Mouse (Mus musculus) liver, embryonic 12.5 days (tissue): ENCODE measurements around the gene Myo3b. TPM values are rescaled to one million over a fixed set of nuclear protein-coding genes. Genes with fewer than 3 reads are reported as not detected.
A peak's percentile ranks its signal among the peaks of the same experiment; 100 is the strongest.

Source experiments
- ATAC-seq: fragments of 200-750 bp; cut with Nextera tagmentation; 2 replicates; pipeline ENCODE4 v1.8.0; 2017; ENCODE audit warnings: moderate number of reproducible peaks, mild to moderate bottlenecking, moderate library complexity
- H3K27ac ChIP-seq: fragments of 300-500 bp; sonication (generic); 2 replicates; pipeline ENCODE4 v1.5.1; 2016; ENCODE audit warnings: mild to moderate bottlenecking
- H3K27me3 ChIP-seq: fragments of 300-500 bp; sonication (generic); replicated peaks from 2 replicates; pipeline ENCODE4 v1.6.1; 2016; ENCODE audit warnings: mild to moderate bottlenecking, moderate library complexity
- H3K36me3 ChIP-seq: fragments of 300-500 bp; sonication (generic); 2 replicates; pipeline ENCODE4 v1.6.1; 2016; ENCODE audit warnings: mild to moderate bottlenecking, moderate library complexity
- H3K4me1 ChIP-seq: fragments of 300-500 bp; sonication (generic); 2 replicates; pipeline ENCODE4 v1.6.1; 2016
- H3K4me2 ChIP-seq: fragments of 300-500 bp; sonication (generic); 2 replicates; pipeline ENCODE4 v1.6.1; 2016; ENCODE audit warnings: mild to moderate bottlenecking, moderate library complexity
- H3K4me3 ChIP-seq: fragments of 300-500 bp; sonication (generic); 2 replicates; pipeline ENCODE4 v1.5.1; 2016; ENCODE audit warnings: mild to moderate bottlenecking, moderate library complexity
- H3K9ac ChIP-seq: fragments of 300-500 bp; sonication (generic); 2 replicates; pipeline ENCODE4 v1.6.1; 2016; ENCODE audit warnings: mild to moderate bottlenecking, moderate library complexity
- H3K9me3 ChIP-seq: fragments of 300-500 bp; sonication (generic); replicated peaks from 2 replicates; pipeline ENCODE4 v1.6.1; 2016; ENCODE audit warnings: mild to moderate bottlenecking, moderate library complexity
- WGBS: fragments of 180-500 bp; shearing (Covaris S2); methylation state at CpG from one replicate; pipeline ENCODE4 v1.1.7; 2016; ENCODE audit not compliant: insufficient replicate concordance; 5-methylcytosine and 5-hydroxymethylcytosine counted together
- polyA plus RNA-seq: library from polyadenylated mRNA; unstranded; fragments of >200 nt; fragmentation: Nextera tagmentation; extraction: Ambion mirVana; gene quantifications from 2 replicates; pipeline ENCODE4 v1.2.1, GENCODE M21; 2016

Gene Myo3b
- polyA plus RNA-seq, 1 experiment from 2014 or later: not detected

- Histone ChIP-seq H3K4me3 (peak overlapping the region; percentile 37), H3K36me3 (no peaks in the 10 kb centered on the region), H3K9me3 (no peaks in the 10 kb centered on the region), H3K27me3 (peaks cover 79% of the 10 kb centered on the region), H3K9ac (no peak overlapping the region), H3K4me1 (peaks cover 11% of the 10 kb centered on the region; the same call in 1 of the 2 replicates), H3K4me2 (peak overlapping the region; percentile 56), H3K27ac (no peak overlapping the region)
- no peak for ATAC-seq
- 2% methylated on average over 47 of the region's 48 CpGs for WGBS
Measured at GRCm38 (mm10) chr2:70471861-70472620, 433.1 kb downstream of the Myo3b start.

Other genes starting within 250 kb of the Myo3b start
- 0.46 and 0.53 TPM in 2 replicates for gene Ccdc173, start 249.6 kb upstream of the Myo3b start, polyA plus RNA-seq
- 16.3 and 16.7 TPM in 2 replicates for gene Phospho2, start 249.5 kb upstream of the Myo3b start, polyA plus RNA-seq
- gene Klhl23, start 217.2 kb upstream of the Myo3b start, polyA plus RNA-seq: 31.3 and 31.9 TPM in 2 replicates
- gene Ssb, start 177.6 kb upstream of the Myo3b start, polyA plus RNA-seq: 219 and 226 TPM in 2 replicates
- 46.1 and 47.5 TPM in 2 replicates for gene Mettl5, start 153.5 kb upstream of the Myo3b start, polyA plus RNA-seq
- gene Ubr3, start 141.9 kb upstream of the Myo3b start, polyA plus RNA-seq: 7.7 and 9.2 TPM in 2 replicates